Mouse (Mus musculus): ENCODE measurements at regions not wholly inside any gene's neighbourhood (a gene's known extent, or its start where the extent isn't known, plus 50 kb on each side); places are given as distances from the start of the nearest gene placed in this dataset.

- no peak for ATAC-seq (replicated peaks; ENCODE audit: poor library complexity, severe bottlenecking)
Observed at GRCm38 (mm10) chr5:133143679-133144078, 600.5 kb upstream of the Auts2 start.

GRCm38 (mm10) chr5:133142401-133143115 lies 599.4 kb upstream of the Auts2 start:
- ATAC-seq (replicated peaks; ENCODE audit: poor library complexity, severe bottlenecking), result peak; percentile 92

- no peak for ATAC-seq (replicated peaks; ENCODE audit: poor library complexity, severe bottlenecking)
Observed at GRCm38 (mm10) chr5:133131042-133131441, 587.9 kb upstream of the Auts2 start.

GRCm38 (mm10) chr5:133130316-133130715 lies 587.2 kb upstream of the Auts2 start:
- no peak for ATAC-seq (replicated peaks; ENCODE audit: poor library complexity, severe bottlenecking)

GRCm38 (mm10) chr5:133124223-133124622 lies 581.1 kb upstream of the Auts2 start:
- no peak for ATAC-seq (replicated peaks; ENCODE audit: poor library complexity, severe bottlenecking)

- ATAC-seq (replicated peaks; ENCODE audit: poor library complexity, severe bottlenecking), result no peak
Observed at GRCm38 (mm10) chr5:133113946-133114345, 570.8 kb upstream of the Auts2 start.

- no peak for ATAC-seq (replicated peaks; ENCODE audit: poor library complexity, severe bottlenecking)
Observed at GRCm38 (mm10) chr5:133113183-133113582, 570.0 kb upstream of the Auts2 start.

- ATAC-seq (replicated peaks; ENCODE audit: poor library complexity, severe bottlenecking), result no peak
Observed at GRCm38 (mm10) chr5:133106691-133107354, 563.7 kb upstream of the Auts2 start.

GRCm38 (mm10) chr5:133096340-133096739 lies 553.2 kb upstream of the Auts2 start:
- no peak for ATAC-seq (replicated peaks; ENCODE audit: poor library complexity, severe bottlenecking)

- ATAC-seq (replicated peaks; ENCODE audit: poor library complexity, severe bottlenecking), result no peak
Observed at GRCm38 (mm10) chr5:133084859-133085258, 541.7 kb upstream of the Auts2 start.

- no peak for ATAC-seq (replicated peaks; ENCODE audit: poor library complexity, severe bottlenecking)
Observed at GRCm38 (mm10) chr5:133080751-133081150, 537.6 kb upstream of the Auts2 start.

- ATAC-seq (replicated peaks; ENCODE audit: poor library complexity, severe bottlenecking), result no peak
Observed at GRCm38 (mm10) chr5:133078916-133079315, 535.8 kb upstream of the Auts2 start.

GRCm38 (mm10) chr5:133078390-133078789 lies 535.2 kb upstream of the Auts2 start:
- ATAC-seq (replicated peaks; ENCODE audit: poor library complexity, severe bottlenecking), result no peak

- ATAC-seq (replicated peaks; ENCODE audit: poor library complexity, severe bottlenecking), result no peak
Observed at GRCm38 (mm10) chr5:133073317-133073716, 530.2 kb upstream of the Auts2 start.

GRCm38 (mm10) chr5:133070141-133070540 lies 527.0 kb upstream of the Auts2 start:
- no peak for ATAC-seq (replicated peaks; ENCODE audit: poor library complexity, severe bottlenecking)

- no peak for ATAC-seq (replicated peaks; ENCODE audit: poor library complexity, severe bottlenecking)
Observed at GRCm38 (mm10) chr5:133062481-133062880, 519.3 kb upstream of the Auts2 start.

GRCm38 (mm10) chr5:133047456-133047855 lies 504.3 kb upstream of the Auts2 start:
- no peak for ATAC-seq (replicated peaks; ENCODE audit: poor library complexity, severe bottlenecking)

- ATAC-seq (replicated peaks; ENCODE audit: poor library complexity, severe bottlenecking), result no peak
Observed at GRCm38 (mm10) chr5:133045637-133046036, 502.5 kb upstream of the Auts2 start.

- ATAC-seq (replicated peaks; ENCODE audit: poor library complexity, severe bottlenecking), result no peak
Observed at GRCm38 (mm10) chr5:133027590-133027989, 484.4 kb upstream of the Auts2 start.

- ATAC-seq (replicated peaks; ENCODE audit: poor library complexity, severe bottlenecking), result no peak
Observed at GRCm38 (mm10) chr5:133025121-133025520, 482.0 kb upstream of the Auts2 start.

GRCm38 (mm10) chr5:133020821-133021220 lies 477.7 kb upstream of the Auts2 start:
- no peak for ATAC-seq (replicated peaks; ENCODE audit: poor library complexity, severe bottlenecking)

- ATAC-seq (replicated peaks; ENCODE audit: poor library complexity, severe bottlenecking), result no peak
Observed at GRCm38 (mm10) chr5:133020116-133020515, 477.0 kb upstream of the Auts2 start.
